ENCODE assay signal across 21 mouse cellular contexts in genomic region chr1:121701826-121702225, GRCm38 (mm10).
DNase-seq lines count a peak whose midpoint lies in the region; ATAC-seq and TF ChIP-seq lines count a peak whose summit lies in the region.
"Had no signal": no experiment of that assay in that cellular context is flagged by ENCODE, and none has a peak within 500 bp of the region (broad histone marks: within the 10 kb centered on the region; RNA-seq: fewer than 3 reads in every experiment).

No protein-coding gene starts in this region.

- no peaks in the 10 kb centered on the region for H3K4me1 ChIP-seq in forebrain, embryonic 14.5 days (ENCODE audit: control insufficient read depth, insufficient read depth, low read length)
- H3K4me1 ChIP-seq in forebrain, embryonic 12.5 days, result no peaks in the 10 kb centered on the region
- no peaks in the 10 kb centered on the region for H3K4me1 ChIP-seq in limb, embryonic 14.5 days (ENCODE audit: control insufficient read depth, insufficient read depth, low read length)
- no peaks in the 10 kb centered on the region for H3K4me1 ChIP-seq in limb, embryonic 10.5 days
- 0 out of 2 replicates have a peak, but pooled peaks cover 4% of the 10 kb centered on the region for H3K4me1 ChIP-seq in embryonic facial prominence, embryonic 15.5 days
- no peaks in the 10 kb centered on the region for H3K4me1 ChIP-seq in intestine, postnatal 0 days (replicated peaks; ENCODE audit: control insufficient read depth, insufficient read depth, low read length)
- H3K4me1 ChIP-seq: liver, embryonic 12.5 days; lung, embryonic 15.5 days; neural tube, embryonic 15.5 days had no signal

- no peak for TF ChIP-seq POLR2A in limb, embryonic 14.5 days (IDR thresholded peaks at IDR 0.05; ENCODE audit: borderline replicate concordance, extremely low read depth, insufficient read depth, insufficient read length)

- TF ChIP-seq CTCF in intestine, postnatal 0 days (IDR thresholded peaks at IDR 0.05; ENCODE audit: low read depth), result no peak
- no peak for TF ChIP-seq CTCF in gastrocnemius, adult 2 months (IDR thresholded peaks at IDR 0.05)

- H3K4me3 ChIP-seq in forebrain, embryonic 14.5 days (ENCODE audit: low read depth, low read length), result no peak overlapping the region
- no peak overlapping the region for H3K4me3 ChIP-seq in forebrain, embryonic 12.5 days (replicated peaks)
- H3K4me3 ChIP-seq in limb, embryonic 14.5 days (replicated peaks; ENCODE audit: low read length), result no peak overlapping the region
- no peak overlapping the region for H3K4me3 ChIP-seq in limb, embryonic 10.5 days
- H3K4me3 ChIP-seq in embryonic facial prominence, embryonic 15.5 days (replicated peaks), result no peak overlapping the region
- no peak overlapping the region for H3K4me3 ChIP-seq in intestine, postnatal 0 days (ENCODE audit: low read depth, low read length)
- no peak overlapping the region for H3K4me3 ChIP-seq in gastrocnemius, adult 2 months
- H3K4me3 ChIP-seq: erythroblast, embryonic 14.5 days; liver, embryonic 12.5 days; lung, embryonic 15.5 days; neural tube, embryonic 15.5 days had no signal

- DNase-seq in forebrain, embryonic 14.5 days (ENCODE audit: low spot score), result peak; percentile 22
- peak; percentile 15 for DNase-seq in limb, embryonic 14.5 days (ENCODE audit: low spot score)
- DNase-seq in limb, embryonic 10.5 days (ENCODE audit: low spot score), result no peak
- peak; percentile 10 for DNase-seq in retina, postnatal 1 day
- no peak for DNase-seq in gastrocnemius, adult 2 months
- DNase-seq: adrenal gland, adult 2 months; cerebellum, adult 11-12 months; cerebellum, postnatal 36 days; gastrocnemius, postnatal 36 days; kidney, postnatal 4 days; left cerebral cortex, postnatal 4 days; right cerebral cortex, postnatal 4 days; thymus, postnatal 36 days had no signal

- no peak overlapping the region for H3K9ac ChIP-seq in forebrain, embryonic 14.5 days (ENCODE audit: low read length)
- no peak overlapping the region for H3K9ac ChIP-seq in forebrain, embryonic 12.5 days
- no peak overlapping the region for H3K9ac ChIP-seq in limb, embryonic 14.5 days (ENCODE audit: low read depth, low read length, severe bottlenecking)
- H3K9ac ChIP-seq in embryonic facial prominence, embryonic 15.5 days, result no peak overlapping the region
- no peak overlapping the region for H3K9ac ChIP-seq in intestine, postnatal 0 days (ENCODE audit: low read depth, low read length)
- H3K9ac ChIP-seq: liver, embryonic 12.5 days; lung, embryonic 15.5 days; neural tube, embryonic 15.5 days had no signal

- no peaks in the 10 kb centered on the region for H3K9me3 ChIP-seq in forebrain, embryonic 14.5 days (replicated peaks; ENCODE audit: control insufficient read depth, low read length)
- no peaks in the 10 kb centered on the region for H3K9me3 ChIP-seq in forebrain, embryonic 12.5 days
- H3K9me3 ChIP-seq in limb, embryonic 14.5 days (ENCODE audit: control insufficient read depth, low read length), result no peaks in the 10 kb centered on the region
- no peaks in the 10 kb centered on the region for H3K9me3 ChIP-seq in limb, embryonic 10.5 days (replicated peaks)
- H3K9me3 ChIP-seq in embryonic facial prominence, embryonic 15.5 days (replicated peaks), result no peaks in the 10 kb centered on the region
- no peaks in the 10 kb centered on the region for H3K9me3 ChIP-seq in intestine, postnatal 0 days (ENCODE audit: control insufficient read depth)
- H3K9me3 ChIP-seq: lung, embryonic 15.5 days; neural tube, embryonic 15.5 days had no signal

- H3K27me3 ChIP-seq in forebrain, embryonic 14.5 days (replicated peaks; ENCODE audit: control insufficient read depth, insufficient read depth, low read length), result no peaks in the 10 kb centered on the region
- no peaks in the 10 kb centered on the region for H3K27me3 ChIP-seq in forebrain, embryonic 12.5 days
- no peaks in the 10 kb centered on the region for H3K27me3 ChIP-seq in limb, embryonic 14.5 days (ENCODE audit: control insufficient read depth, insufficient read depth, low read length)
- H3K27me3 ChIP-seq in limb, embryonic 10.5 days (ENCODE audit: low read depth, poor library complexity, severe bottlenecking), result no peaks in the 10 kb centered on the region
- H3K27me3 ChIP-seq in embryonic facial prominence, embryonic 15.5 days, result no peaks in the 10 kb centered on the region
- H3K27me3 ChIP-seq in intestine, postnatal 0 days (replicated peaks; ENCODE audit: control insufficient read depth, insufficient read depth, low read length), result no peaks in the 10 kb centered on the region
- H3K27me3 ChIP-seq: liver, embryonic 12.5 days; lung, embryonic 15.5 days; neural tube, embryonic 15.5 days had no signal

- H3K36me3 ChIP-seq in forebrain, embryonic 14.5 days (ENCODE audit: control insufficient read depth, insufficient read depth, low read length), result no peaks in the 10 kb centered on the region
- H3K36me3 ChIP-seq in forebrain, embryonic 12.5 days (replicated peaks), result no peaks in the 10 kb centered on the region
- no peaks in the 10 kb centered on the region for H3K36me3 ChIP-seq in limb, embryonic 14.5 days (ENCODE audit: control insufficient read depth, insufficient read depth, low read length)
- H3K36me3 ChIP-seq in limb, embryonic 10.5 days, result no peaks in the 10 kb centered on the region
- no peaks in the 10 kb centered on the region for H3K36me3 ChIP-seq in embryonic facial prominence, embryonic 15.5 days
- H3K36me3 ChIP-seq in intestine, postnatal 0 days (ENCODE audit: control insufficient read depth, insufficient read depth), result no peaks in the 10 kb centered on the region
- H3K36me3 ChIP-seq: liver, embryonic 12.5 days; lung, embryonic 15.5 days; neural tube, embryonic 15.5 days had no signal

- 59% methylated on average over 7 of the region's 7 CpGs for WGBS in forebrain, embryonic 14.5 days
- WGBS in forebrain, embryonic 12.5 days, result 59% methylated on average over 7 of the region's 7 CpGs
- WGBS in limb, embryonic 14.5 days, result 32% methylated on average over 7 of the region's 7 CpGs
- WGBS in limb, embryonic 10.5 days, result 46% methylated on average over 7 of the region's 7 CpGs
- WGBS in embryonic facial prominence, embryonic 15.5 days, result 12% methylated on average over 7 of the region's 7 CpGs
- WGBS in intestine, postnatal 0 days, result 77% methylated on average over 7 of the region's 7 CpGs

- ATAC-seq in forebrain, embryonic 14.5 days, result no peak; the same call in 1 of the 2 replicates
- no peak for ATAC-seq in forebrain, embryonic 12.5 days (ENCODE audit: low FRiP score)
- no peak for ATAC-seq in limb, embryonic 14.5 days (ENCODE audit: low FRiP score, low read depth)
- ATAC-seq in embryonic facial prominence, embryonic 15.5 days (ENCODE audit: insufficient number of reproducible peaks, low FRiP score, low TSS enrichment, low read depth), result no peak
- no peak for ATAC-seq in intestine, postnatal 0 days
- ATAC-seq: liver, embryonic 12.5 days had no signal

- H3K27ac ChIP-seq in forebrain, embryonic 14.5 days (ENCODE audit: low read depth, low read length), result no peak overlapping the region
- H3K27ac ChIP-seq in forebrain, embryonic 12.5 days, result no peak overlapping the region
- H3K27ac ChIP-seq in limb, embryonic 14.5 days (replicated peaks; ENCODE audit: low read depth, low read length), result no peak overlapping the region
- H3K27ac ChIP-seq in limb, embryonic 10.5 days, result no peak overlapping the region
- no peak overlapping the region for H3K27ac ChIP-seq in embryonic facial prominence, embryonic 15.5 days (replicated peaks)
- H3K27ac ChIP-seq in intestine, postnatal 0 days (ENCODE audit: low read depth, low read length), result no peak overlapping the region
- no peak overlapping the region for H3K27ac ChIP-seq in gastrocnemius, adult 2 months
- H3K27ac ChIP-seq: liver, embryonic 12.5 days; lung, embryonic 15.5 days; macrophage; neural tube, embryonic 15.5 days had no signal

- intact Hi-C loops in gastrocnemius, adult 2 months (cut with DNase I), result no loop called here

- no peak overlapping the region for H3K4me2 ChIP-seq in forebrain, embryonic 14.5 days (ENCODE audit: low read length)
- H3K4me2 ChIP-seq in forebrain, embryonic 12.5 days, result no peak overlapping the region
- no peak overlapping the region for H3K4me2 ChIP-seq in limb, embryonic 14.5 days (replicated peaks; ENCODE audit: low read depth, low read length, severe bottlenecking)
- H3K4me2 ChIP-seq in embryonic facial prominence, embryonic 15.5 days (replicated peaks), result peak overlapping the region; percentile 12; the same call in 1 of the 2 replicates
- no peak overlapping the region for H3K4me2 ChIP-seq in intestine, postnatal 0 days (replicated peaks; ENCODE audit: low read depth)
- H3K4me2 ChIP-seq: liver, embryonic 12.5 days; lung, embryonic 15.5 days; neural tube, embryonic 15.5 days had no signal

Comparison
In these comparisons a context has a peak if more than half of its experiments do, and no peak if none do; other contexts are left out.
1. DNase-seq: peak in forebrain, embryonic 14.5 days (single experiment), limb, embryonic 14.5 days (single experiment) and retina, postnatal 1 day (single experiment); none in limb, embryonic 10.5 days (single experiment) and gastrocnemius, adult 2 months (single experiment).